Mouse (Mus musculus) thymus, adult 2 months (tissue): ENCODE data around the gene Dbil5. TPM values are rescaled to one million over a fixed set of nuclear protein-coding genes. Genes with fewer than 3 reads are reported as not detected.

ENCODE experiments used
- DNase-seq: peaks from one replicate; pipeline ENCODE4 v3.0.0; 2021
- H3K27ac ChIP-seq: fragments of 200-500 bp; 2 replicates; pipeline ENCODE4 v1.5.1; 2012; ENCODE audit warnings: low read length, control low read depth; ENCODE audit not compliant: control insufficient read depth, insufficient read depth
- H3K27me3 ChIP-seq: fragments of 200-500 bp; 2 replicates; pipeline ENCODE4 v1.6.1; 2012; ENCODE audit warnings: mild to moderate bottlenecking, low read length, moderate library complexity, mixed read lengths; ENCODE audit not compliant: control insufficient read depth, insufficient read depth
- H3K36me3 ChIP-seq: fragments of 200-500 bp; 2 replicates; pipeline ENCODE4 v1.6.1; 2012; ENCODE audit warnings: mild to moderate bottlenecking, low read length, moderate library complexity; ENCODE audit not compliant: control insufficient read depth, insufficient read depth
- H3K4me1 ChIP-seq: fragments of 200-500 bp; replicated peaks from 2 replicates; pipeline ENCODE4 v1.6.1; 2012; ENCODE audit warnings: low read length; ENCODE audit not compliant: control insufficient read depth, insufficient read depth
- H3K4me3 ChIP-seq: fragments of 200-500 bp; 2 replicates; pipeline ENCODE4 v1.5.1; 2012; ENCODE audit warnings: mild to moderate bottlenecking, low read length, control low read depth, moderate library complexity; ENCODE audit not compliant: control insufficient read depth, insufficient read depth
- CTCF ChIP-seq: fragments of 200-500 bp; IDR thresholded peaks from 2 replicates; pipeline ENCODE4 v1.5.1; 2012; ENCODE audit warnings: mild to moderate bottlenecking, control low read depth, low read length, moderate library complexity, borderline replicate concordance; ENCODE audit not compliant: control insufficient read depth, poor library complexity, insufficient read depth; ENCODE audit errors: extremely low read depth
- POLR2A ChIP-seq: fragments of 200-500 bp; IDR thresholded peaks from 2 replicates; pipeline ENCODE4 v1.6.1; 2012; ENCODE audit warnings: mild to moderate bottlenecking, low read length, control low read depth, moderate library complexity; ENCODE audit not compliant: control insufficient read depth, poor library complexity, insufficient read depth; ENCODE audit errors: extremely low read depth
- WGBS: fragments of 180-500 bp; shearing (Covaris S2); methylation state at CpG from one replicate; pipeline ENCODE4 v1.1.7; 2018; 5-methylcytosine and 5-hydroxymethylcytosine counted together
- polyA plus RNA-seq: library from polyadenylated mRNA; depleted of rRNA; stranded (reverse); fragments of >200 nt; gene quantifications from 2 replicates; pipeline ENCODE4 v1.2.3, GENCODE M21; 2012; rRNA removed

Dbil5 gene
- polyA plus RNA-seq, 1 experiment = 1.4 TPM

DNA sequence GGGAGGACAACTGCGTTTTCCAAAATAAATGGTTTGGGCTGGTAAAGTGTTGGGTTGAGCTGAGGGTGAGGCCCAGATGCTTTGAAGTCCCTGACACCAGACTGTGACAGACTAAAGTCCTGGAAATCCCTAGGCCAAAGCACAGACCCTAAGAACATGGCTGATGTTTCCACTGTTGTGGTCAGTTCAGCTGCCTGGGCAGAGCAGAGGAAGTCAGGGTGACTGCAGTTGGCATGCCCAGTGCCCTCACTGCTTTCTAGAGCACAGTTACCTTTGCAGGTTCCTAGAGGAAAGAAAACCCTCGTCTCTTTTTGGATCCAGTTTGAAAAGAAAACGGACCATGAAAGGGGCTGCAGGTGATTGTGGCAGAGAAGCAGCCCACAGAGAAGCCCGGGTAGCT lies 40.0 kb downstream of the Dbil5 start:
- H3K4me3 ChIP-seq = no peak overlapping the region
- TF ChIP-seq POLR2A (no peak), CTCF (no peak)
- no peaks in the 10 kb centered on the region for H3K36me3 ChIP-seq
- peaks cover 13% of the 10 kb centered on the region for H3K4me1 ChIP-seq
- WGBS = 89% methylated on average over 4 of the region's 4 CpGs
- H3K27me3 ChIP-seq = no peaks in the 10 kb centered on the region
- H3K27ac ChIP-seq = no peak overlapping the region
- no peak for DNase-seq

DNA sequence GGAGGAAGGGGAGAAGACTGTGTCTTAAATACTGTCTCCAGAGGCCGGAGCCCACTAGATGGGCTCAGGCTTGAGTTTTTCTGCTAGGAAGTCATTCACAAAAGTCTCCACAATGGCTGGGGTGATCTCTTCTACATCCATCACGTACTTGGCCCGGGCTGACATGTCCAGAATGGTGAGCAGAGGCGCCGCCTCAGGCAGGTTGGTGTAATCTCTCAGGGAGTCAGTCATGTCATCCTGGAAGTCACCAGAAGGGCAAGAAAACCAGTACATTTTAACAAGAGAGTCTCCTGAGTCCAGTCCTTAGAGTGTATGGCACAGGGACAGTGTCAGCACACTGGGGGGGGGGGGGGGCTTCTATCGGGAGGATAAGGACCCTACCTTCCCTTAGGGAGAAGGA lies 41.1 kb downstream of the Dbil5 start:
- H3K36me3 ChIP-seq = no peaks in the 10 kb centered on the region
- H3K27me3 ChIP-seq = no peaks in the 10 kb centered on the region
- WGBS = 96% methylated on average over 6 of the region's 6 CpGs
- peaks cover 13% of the 10 kb centered on the region for H3K4me1 ChIP-seq
- TF ChIP-seq CTCF (no peak), POLR2A (no peak)
- no peak overlapping the region for H3K4me3 ChIP-seq
- H3K27ac ChIP-seq = no peak overlapping the region
- no peak for DNase-seq

DNA sequence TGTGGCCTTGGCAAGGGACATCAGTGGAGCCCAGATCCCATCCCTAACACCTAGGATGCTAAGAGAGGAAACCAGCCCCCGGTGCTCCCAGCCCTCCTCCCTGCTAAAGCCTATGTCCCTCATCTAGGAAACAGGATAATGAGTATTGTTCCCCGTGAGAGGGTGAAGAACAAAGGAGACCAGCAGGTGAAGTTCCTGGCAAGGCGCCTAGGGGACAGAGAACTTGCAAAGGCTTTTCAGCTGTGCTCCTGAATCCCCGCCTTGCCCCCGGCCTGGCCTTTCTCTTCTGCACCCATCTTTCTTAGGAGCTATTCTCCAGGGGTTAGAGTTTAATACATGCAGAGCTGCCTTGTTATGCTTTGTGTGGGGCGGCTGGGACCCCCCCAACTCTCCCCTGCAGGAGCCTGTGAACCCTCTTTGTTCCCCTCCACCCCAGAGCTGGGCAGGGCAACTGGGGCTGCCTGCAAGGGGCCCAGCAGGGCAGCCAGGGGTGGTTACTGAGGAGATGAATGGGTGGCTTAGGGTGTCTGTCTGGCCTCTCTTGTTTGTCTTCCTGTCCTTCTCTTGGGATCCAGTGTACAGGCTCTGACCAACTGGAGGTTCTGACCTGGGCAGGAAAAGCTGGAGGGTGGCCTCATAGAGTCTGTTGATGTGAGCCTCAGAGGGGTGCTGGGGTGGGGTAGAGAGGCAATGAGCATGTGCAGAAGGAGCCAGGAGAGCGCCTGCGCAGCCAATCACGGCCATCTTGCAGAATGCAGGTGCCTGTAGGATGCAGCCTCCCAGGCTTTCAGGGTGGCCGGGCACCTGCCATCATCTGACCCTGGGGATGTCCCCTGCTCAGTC lies 43.0 kb downstream of the Dbil5 start:
- peaks cover 13% of the 10 kb centered on the region for H3K4me1 ChIP-seq
- TF ChIP-seq CTCF (no peak), POLR2A (no peak)
- no peak overlapping the region for H3K4me3 ChIP-seq
- no peaks in the 10 kb centered on the region for H3K27me3 ChIP-seq
- DNase-seq = no peak
- no peak overlapping the region for H3K27ac ChIP-seq
- H3K36me3 ChIP-seq = no peaks in the 10 kb centered on the region
- WGBS = 95% methylated on average over 10 of the region's 10 CpGs

DNA sequence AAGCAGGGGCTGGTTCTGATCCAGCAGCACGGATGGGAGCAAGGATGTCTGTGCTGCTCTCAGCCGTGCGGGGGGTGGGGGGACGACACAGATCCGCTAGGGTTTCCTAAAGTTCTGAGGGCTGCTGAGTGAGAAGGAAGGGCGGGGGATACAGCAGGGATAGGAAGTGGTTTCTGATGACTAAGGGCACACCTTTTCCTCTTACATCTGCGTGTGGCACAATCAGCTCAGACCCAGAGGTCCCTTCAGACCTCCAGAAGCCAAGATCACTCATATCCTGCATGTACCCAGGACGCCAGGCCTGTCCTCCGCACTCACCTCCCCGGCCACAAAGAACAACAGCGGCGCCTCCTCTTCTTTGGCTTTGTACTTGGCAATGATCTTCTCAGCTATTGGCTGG lies 43.8 kb downstream of the Dbil5 start:
- Histone ChIP-seq H3K4me1 (peaks cover 13% of the 10 kb centered on the region), H3K27ac (no peak overlapping the region), H3K4me3 (no peak overlapping the region), H3K36me3 (no peaks in the 10 kb centered on the region), H3K27me3 (no peaks in the 10 kb centered on the region)
- TF ChIP-seq CTCF = no peak
- no peak for TF ChIP-seq POLR2A
- 16% methylated on average over 12 of the region's 12 CpGs for WGBS
- no peak for DNase-seq

DNA sequence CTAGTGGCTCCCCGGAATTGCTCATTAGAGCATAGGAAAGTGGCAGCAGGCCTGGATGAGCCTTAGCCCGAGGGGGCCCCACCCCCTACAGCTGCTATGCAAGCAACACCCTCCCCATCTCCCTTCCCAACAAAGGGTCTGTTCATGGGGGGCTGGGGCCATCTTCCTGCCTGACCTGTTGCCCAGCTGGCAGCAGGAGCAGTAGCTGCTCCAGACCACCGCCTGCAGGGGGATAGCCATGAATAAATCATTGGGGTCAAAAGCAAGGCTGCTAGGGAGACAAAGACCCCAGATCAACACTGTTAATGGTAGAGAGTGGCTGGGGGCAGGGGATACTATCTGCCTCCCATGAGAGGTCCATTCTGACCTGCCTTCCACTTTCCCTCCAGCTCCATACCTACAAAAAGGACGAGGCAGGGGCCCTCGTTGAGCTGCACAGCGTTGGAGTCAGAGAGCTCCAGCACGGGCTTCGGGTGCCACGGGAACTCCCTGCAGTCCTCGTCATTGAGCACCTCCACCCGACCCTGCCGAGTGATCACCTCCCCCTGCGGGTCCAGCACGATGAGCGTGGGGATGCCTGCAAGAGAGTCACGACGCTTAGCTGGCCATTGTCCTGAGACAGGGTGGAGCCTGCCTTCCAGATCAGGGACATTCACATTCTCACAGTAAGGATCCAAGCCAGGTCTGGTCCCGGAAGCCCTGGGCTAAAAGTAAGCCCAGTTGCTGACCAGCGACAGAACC lies 45.4 kb downstream of the Dbil5 start:
- H3K4me3 ChIP-seq = no peak overlapping the region
- TF ChIP-seq CTCF (no peak), POLR2A (no peak)
- H3K4me1 ChIP-seq = peaks cover 13% of the 10 kb centered on the region
- H3K36me3 ChIP-seq = no peaks in the 10 kb centered on the region
- H3K27me3 ChIP-seq = no peaks in the 10 kb centered on the region
- no peak overlapping the region for H3K27ac ChIP-seq
- DNase-seq = no peak
- 92% methylated on average over 19 of the region's 19 CpGs for WGBS

DNA sequence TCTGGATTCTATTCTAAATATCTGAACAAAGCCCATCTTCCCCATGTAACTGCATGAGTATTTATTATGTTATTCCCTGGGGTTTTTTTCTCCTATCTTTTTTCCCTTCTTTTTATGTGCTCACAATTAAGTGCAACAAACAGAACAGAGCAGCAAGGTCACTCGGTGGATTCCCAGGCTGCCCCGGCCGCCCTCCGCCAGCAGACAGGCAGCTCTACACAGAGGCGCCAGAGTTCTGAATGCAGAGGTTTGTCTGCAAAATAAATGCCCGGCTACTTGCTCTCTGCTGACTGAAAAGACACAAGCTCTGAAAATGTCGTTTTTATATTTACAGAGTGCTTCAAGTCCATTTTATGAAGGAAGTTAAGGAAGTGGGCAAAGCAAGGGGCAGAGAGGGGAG lies 50.1 kb downstream of the Dbil5 start:
- TF ChIP-seq POLR2A (no peak), CTCF (no peak)
- H3K27ac ChIP-seq = no peak overlapping the region
- no peaks in the 10 kb centered on the region for H3K36me3 ChIP-seq
- no peaks in the 10 kb centered on the region for H3K4me1 ChIP-seq
- DNase-seq = no peak
- 74% methylated on average over 7 of the region's 7 CpGs for WGBS
- H3K4me3 ChIP-seq = no peak overlapping the region
- no peaks in the 10 kb centered on the region for H3K27me3 ChIP-seq

DNA sequence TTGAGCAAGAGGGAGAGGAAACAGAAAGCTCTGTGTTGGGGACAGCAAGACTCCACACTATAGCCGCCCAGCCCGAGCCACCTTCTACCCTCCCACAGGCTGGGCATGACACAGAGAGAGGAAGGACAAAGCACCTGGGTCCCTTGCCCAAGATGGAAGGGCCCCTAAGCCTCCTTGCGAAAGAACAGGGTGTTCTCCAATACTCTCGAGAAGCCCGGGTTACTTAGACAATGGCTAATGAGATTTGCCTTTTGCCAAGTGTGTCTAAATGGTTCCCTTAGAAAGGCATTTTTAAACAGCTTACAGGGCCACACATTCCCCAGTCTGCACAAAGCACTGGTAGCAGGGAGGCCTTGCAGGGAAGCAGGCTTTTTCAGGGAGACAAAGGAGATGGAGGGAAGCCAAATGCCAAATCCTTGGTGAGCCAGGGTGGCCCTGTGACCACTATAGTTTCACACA lies 50.6 kb downstream of the Dbil5 start:
- 72% methylated on average over 5 of the region's 5 CpGs for WGBS
- no peaks in the 10 kb centered on the region for H3K36me3 ChIP-seq

More for the DNA sequence above, 50.6 kb downstream of the Dbil5 start:
- Histone ChIP-seq H3K27ac (no peak overlapping the region), H3K4me3 (no peak overlapping the region), H3K27me3 (no peaks in the 10 kb centered on the region), H3K4me1 (no peaks in the 10 kb centered on the region)
- TF ChIP-seq POLR2A = no peak
- TF ChIP-seq CTCF = no peak
- no peak for DNase-seq

Other genes starting within 250 kb of the Dbil5 start
- 0.38 and 0.74 TPM in 2 replicates for gene 1700016K19Rik, start 217.7 kb upstream of the Dbil5 start, polyA plus RNA-seq
- 8.7 and 8.9 TPM in 2 replicates for gene Rflnb, start 189.8 kb upstream of the Dbil5 start, polyA plus RNA-seq
- gene Vps53, start 38.0 kb upstream of the Dbil5 start, polyA plus RNA-seq = 30.6 and 33.7 TPM in 2 replicates
- gene Fam57a, start 37.9 kb upstream of the Dbil5 start, polyA plus RNA-seq = 17.4 and 19.4 TPM in 2 replicates
- gene Gemin4, start 56 bp downstream of the Dbil5 start, polyA plus RNA-seq = 12.6 and 16.4 TPM in 2 replicates
- 7.6 and 8.4 TPM in 2 replicates for gene Mrm3, start 26.1 kb downstream of the Dbil5 start, polyA plus RNA-seq
- gene Glod4, start 26.1 kb downstream of the Dbil5 start, polyA plus RNA-seq = 6.4 and 6.6 TPM in 2 replicates
- 24.7 and 25.3 TPM in 2 replicates for gene Nxn, start 181.5 kb downstream of the Dbil5 start, polyA plus RNA-seq
- gene Timm22, start 189.3 kb downstream of the Dbil5 start, polyA plus RNA-seq = 18.0 and 20.4 TPM in 2 replicates